Mouse (Mus musculus) stomach, postnatal 0 days (tissue): ENCODE results near the gene Tnc.

Source experiments
- CTCF ChIP-seq: IDR thresholded peaks from 2 replicates; pipeline ENCODE4 v1.5.1; 2016; ENCODE audit warnings: antibody characterized with exemption, low read depth, mild to moderate bottlenecking, moderate library complexity
- EP300 ChIP-seq: optimal IDR thresholded peaks from 2 replicates; pipeline ENCODE3; 2016; ENCODE audit warnings: antibody characterized with exemption

- TF ChIP-seq CTCF (no peak), EP300 (no peak)
These were observed 44.6 kb downstream of the Tnc start for GRCm38 (mm10) chr4:64002168-64002567.
